Mouse (Mus musculus): ENCODE measurements at regions not wholly inside any gene's neighbourhood (a gene's known extent, or its start where the extent isn't known, plus 50 kb on each side); places are given as distances from the start of the nearest gene placed in this dataset.

DNA sequence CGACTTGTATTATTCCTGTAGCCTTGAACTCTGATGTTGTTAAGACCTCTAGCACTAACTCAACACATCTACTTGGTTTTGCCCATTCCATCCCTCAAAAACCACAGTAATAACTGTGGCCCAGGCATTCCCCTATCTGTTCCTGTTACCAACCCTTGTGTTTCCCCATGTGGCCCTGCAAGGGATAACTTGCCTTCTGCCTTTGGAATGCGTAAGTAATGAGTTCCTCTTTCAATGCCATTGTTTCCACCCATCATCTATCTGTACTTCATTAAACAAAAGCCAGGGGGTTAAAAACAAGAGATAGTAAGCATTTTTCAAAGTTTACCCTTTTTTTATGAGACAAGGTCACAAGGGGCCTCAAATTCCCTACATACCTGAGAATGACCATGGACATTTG, 60.5 kb upstream of the 1110032F04Rik start:
- H3K36me3 ChIP-seq, result no peaks in the 10 kb centered on the region
- no peak overlapping the region for H3K9ac ChIP-seq
- 83% methylated on average over 2 of the region's 2 CpGs for WGBS
- no peaks in the 10 kb centered on the region for H3K9me3 ChIP-seq
- no peak overlapping the region for H3K27ac ChIP-seq
- H3K4me3 ChIP-seq, result no peak overlapping the region
- no peak for ATAC-seq (ENCODE audit: borderline replicate concordance, extremely low read depth, low FRiP score, low TSS enrichment)
- H3K27me3 ChIP-seq, result no peaks in the 10 kb centered on the region
- H3K4me2 ChIP-seq, result no peak overlapping the region
- H3K4me1 ChIP-seq, result no peaks in the 10 kb centered on the region

DNA sequence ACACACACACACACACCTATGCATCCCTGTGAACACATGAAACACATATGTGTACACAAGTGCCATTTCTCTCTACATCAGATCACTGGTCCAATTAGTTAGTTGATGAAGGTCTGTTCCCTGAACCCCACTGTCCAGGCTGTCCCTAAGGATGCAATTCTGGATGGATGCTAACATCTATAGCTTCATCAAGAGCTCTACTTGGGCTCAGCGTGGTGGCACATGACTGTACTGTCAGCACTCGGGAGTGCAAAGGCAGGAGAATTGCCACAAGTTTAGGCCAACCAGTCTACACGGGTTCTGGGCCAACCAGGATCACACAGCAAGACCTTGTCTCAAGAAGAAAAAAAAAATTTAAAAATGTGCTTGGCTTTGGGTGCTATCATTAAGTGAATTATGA, 55.9 kb upstream of the 1110032F04Rik start:
- no peak overlapping the region for H3K9ac ChIP-seq
- WGBS, result 83% methylated on average over 3 of the region's 3 CpGs
- no peaks in the 10 kb centered on the region for H3K9me3 ChIP-seq
- no peaks in the 10 kb centered on the region for H3K4me1 ChIP-seq
- H3K36me3 ChIP-seq, result no peaks in the 10 kb centered on the region
- no peak for ATAC-seq (ENCODE audit: borderline replicate concordance, extremely low read depth, low FRiP score, low TSS enrichment)
- no peak overlapping the region for H3K4me2 ChIP-seq
- no peak overlapping the region for H3K4me3 ChIP-seq
- H3K27ac ChIP-seq, result no peak overlapping the region
- H3K27me3 ChIP-seq, result no peaks in the 10 kb centered on the region

DNA sequence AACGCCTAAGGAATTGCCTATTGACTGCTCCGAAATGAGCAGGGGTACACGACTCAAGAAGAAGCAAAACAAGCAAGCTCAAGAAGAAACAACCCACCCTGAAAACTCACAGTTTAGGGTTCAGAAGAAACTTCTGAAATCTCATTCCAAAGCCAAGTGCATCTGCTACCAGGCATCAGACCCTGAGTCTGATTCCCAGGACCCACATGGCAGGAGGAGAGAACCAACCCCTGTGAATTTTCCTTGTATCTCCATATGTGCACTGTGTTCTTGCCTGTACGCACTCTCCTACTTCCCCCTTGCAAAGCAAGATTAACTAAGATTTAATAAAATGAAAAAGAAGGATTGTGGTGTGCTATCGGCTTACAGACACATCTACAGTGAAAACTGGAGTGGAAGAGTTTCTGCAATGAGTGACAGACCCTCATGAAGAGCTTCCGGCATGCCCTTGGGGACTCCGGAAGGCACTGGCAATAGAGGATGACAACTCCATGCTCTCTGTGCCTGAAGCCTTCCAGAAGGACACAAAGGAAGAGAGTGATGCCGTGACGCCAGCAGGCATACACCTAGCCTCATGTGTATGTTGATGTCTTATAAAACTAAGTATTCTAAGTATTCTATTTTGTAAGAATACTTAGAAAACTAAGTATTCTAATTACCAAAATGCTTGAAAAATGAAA, 55.2 kb upstream of the 1110032F04Rik start:
- Histone ChIP-seq H3K9me3 (no peaks in the 10 kb centered on the region), H3K27me3 (no peaks in the 10 kb centered on the region), H3K4me2 (no peak overlapping the region), H3K9ac (no peak overlapping the region), H3K36me3 (no peaks in the 10 kb centered on the region), H3K4me1 (no peaks in the 10 kb centered on the region), H3K27ac (no peak overlapping the region), H3K4me3 (no peak overlapping the region)
- ATAC-seq (ENCODE audit: borderline replicate concordance, extremely low read depth, low FRiP score, low TSS enrichment), result no peak
- 85% methylated on average over 9 of the region's 9 CpGs for WGBS

DNA sequence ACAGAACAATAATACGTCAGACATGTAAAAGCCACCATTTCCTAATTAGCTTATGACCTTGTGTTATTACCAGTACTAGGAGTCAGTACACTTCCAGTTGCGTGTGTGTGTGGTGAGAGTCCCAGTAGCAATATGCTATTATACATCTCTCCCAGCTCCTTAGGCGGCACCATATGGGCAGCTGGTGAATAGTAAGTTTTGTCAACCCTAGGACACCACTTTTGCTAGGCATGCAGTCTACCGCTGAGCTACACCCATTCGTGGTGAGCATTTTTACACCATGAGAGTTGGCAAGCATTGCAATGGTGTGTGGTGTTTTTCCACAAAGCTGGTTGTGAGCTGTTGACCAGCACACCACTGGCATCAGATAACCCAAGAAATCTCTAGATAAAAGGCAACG, 53.8 kb upstream of the 1110032F04Rik start:
- WGBS, result 86% methylated on average over 6 of the region's 6 CpGs
- H3K4me2 ChIP-seq, result no peak overlapping the region
- H3K36me3 ChIP-seq, result no peaks in the 10 kb centered on the region
- ATAC-seq (ENCODE audit: borderline replicate concordance, extremely low read depth, low FRiP score, low TSS enrichment), result no peak
- no peaks in the 10 kb centered on the region for H3K27me3 ChIP-seq
- no peak overlapping the region for H3K27ac ChIP-seq
- H3K9ac ChIP-seq, result no peak overlapping the region
- no peak overlapping the region for H3K4me3 ChIP-seq
- H3K9me3 ChIP-seq, result no peaks in the 10 kb centered on the region
- no peaks in the 10 kb centered on the region for H3K4me1 ChIP-seq

DNA sequence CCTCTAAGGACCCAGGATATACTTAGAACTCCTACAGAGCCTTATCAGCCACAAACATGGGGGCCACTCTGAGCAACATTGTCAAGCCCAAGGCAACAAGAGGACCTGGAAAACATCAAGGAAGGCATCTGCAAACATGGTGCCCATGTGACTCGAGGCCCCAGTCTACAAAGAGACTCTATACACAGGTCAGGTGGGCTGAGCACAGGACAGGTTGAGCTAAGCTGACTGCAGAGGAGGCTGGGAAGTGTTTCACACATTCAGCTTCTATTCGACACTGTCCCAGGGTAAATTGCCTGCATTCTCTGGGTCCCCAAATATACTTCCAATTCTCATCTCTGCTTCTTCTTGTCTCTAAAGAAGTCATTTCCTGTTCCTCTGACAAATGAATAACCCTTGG, 52.1 kb upstream of the 1110032F04Rik start:
- Histone ChIP-seq H3K36me3 (no peaks in the 10 kb centered on the region), H3K27me3 (no peaks in the 10 kb centered on the region), H3K9me3 (no peaks in the 10 kb centered on the region), H3K4me2 (no peak overlapping the region), H3K4me3 (no peak overlapping the region), H3K9ac (no peak overlapping the region), H3K4me1 (peaks cover 2% of the 10 kb centered on the region; the same call in 1 of the 2 replicates), H3K27ac (no peak overlapping the region)
- no peak for ATAC-seq (ENCODE audit: borderline replicate concordance, extremely low read depth, low FRiP score, low TSS enrichment)
- WGBS, result 63% methylated on average over 2 of the region's 2 CpGs

Data from lung, embryonic 15.5 days (tissue).